Mouse (Mus musculus): ENCODE results near the gene Lrrc20. TPM values are rescaled to one million over a fixed set of nuclear protein-coding genes. Genes with fewer than 3 reads are reported as not detected.
A peak's percentile ranks its signal among the peaks of the same experiment; 100 is the strongest.

Lrrc20 gene
- total RNA-seq, 4 experiments from 2014 or later = 151 to 195 (median 168) TPM

GRCm38 (mm10) chr10:61473640-61474039, 2.0 kb upstream of the Lrrc20 start:
- peak in 1 of 2 experiments; percentile 44 for DNase-seq (ENCODE audit: low spot score in 2 of 2)

- no peak for DNase-seq (ENCODE audit: low spot score in 2 of 2)
Measured at GRCm38 (mm10) chr10:61474344-61474743, 1.3 kb upstream of the Lrrc20 start.

GRCm38 (mm10) chr10:61476440-61477165, 1.0 kb downstream of the Lrrc20 start:
- peak; percentile 67 to 76 for DNase-seq (ENCODE audit: low spot score in 2 of 2)

GRCm38 (mm10) chr10:61479461-61479860, 3.9 kb downstream of the Lrrc20 start:
- no peak for DNase-seq (ENCODE audit: low spot score in 2 of 2)

- no peak for DNase-seq (ENCODE audit: low spot score in 2 of 2)
Measured at GRCm38 (mm10) chr10:61479927-61480326, 4.3 kb downstream of the Lrrc20 start.

- DNase-seq (ENCODE audit: low spot score in 2 of 2) = no peak
Measured at GRCm38 (mm10) chr10:61480488-61480887, 4.9 kb downstream of the Lrrc20 start.

GRCm38 (mm10) chr10:61482771-61483170, 7.2 kb downstream of the Lrrc20 start:
- no peak for DNase-seq (ENCODE audit: low spot score in 2 of 2)

- DNase-seq (ENCODE audit: low spot score in 2 of 2) = no peak
Measured at GRCm38 (mm10) chr10:61484801-61485200, 9.2 kb downstream of the Lrrc20 start.

GRCm38 (mm10) chr10:61486551-61487339, 11.1 kb downstream of the Lrrc20 start:
- DNase-seq (ENCODE audit: low spot score in 2 of 2) = no peak

GRCm38 (mm10) chr10:61488522-61489110, 13.0 kb downstream of the Lrrc20 start:
- DNase-seq (ENCODE audit: low spot score in 2 of 2) = no peak

GRCm38 (mm10) chr10:61491573-61491972, 16.0 kb downstream of the Lrrc20 start:
- no peak for DNase-seq (ENCODE audit: low spot score in 2 of 2)

- DNase-seq (ENCODE audit: low spot score in 2 of 2) = peak; percentile 44 to 66
Measured at GRCm38 (mm10) chr10:61492040-61492439, 16.4 kb downstream of the Lrrc20 start.

GRCm38 (mm10) chr10:61495461-61495860, 19.9 kb downstream of the Lrrc20 start:
- DNase-seq (ENCODE audit: low spot score in 2 of 2) = no peak

- no peak for DNase-seq (ENCODE audit: low spot score in 2 of 2)
Measured at GRCm38 (mm10) chr10:61496231-61496630, 20.6 kb downstream of the Lrrc20 start.

- DNase-seq (ENCODE audit: low spot score in 2 of 2) = no peak
Measured at GRCm38 (mm10) chr10:61499505-61500466, 24.2 kb downstream of the Lrrc20 start.

- DNase-seq (ENCODE audit: low spot score in 2 of 2) = no peak
Measured at GRCm38 (mm10) chr10:61500756-61501155, 25.2 kb downstream of the Lrrc20 start.

GRCm38 (mm10) chr10:61504073-61504472, 28.5 kb downstream of the Lrrc20 start:
- no peak for DNase-seq (ENCODE audit: low spot score in 2 of 2)

GRCm38 (mm10) chr10:61506381-61507200, 31.0 kb downstream of the Lrrc20 start:
- no peak for DNase-seq (ENCODE audit: low spot score in 2 of 2)

GRCm38 (mm10) chr10:61509873-61510272, 34.3 kb downstream of the Lrrc20 start:
- DNase-seq (ENCODE audit: low spot score in 2 of 2) = no peak

- DNase-seq (ENCODE audit: low spot score in 2 of 2) = no peak
Measured at GRCm38 (mm10) chr10:61510809-61511208, 35.2 kb downstream of the Lrrc20 start.

Measured in gastrocnemius, adult 8-10 months (tissue).